Mouse (Mus musculus) right cerebral cortex, postnatal 4 days (tissue): Measurements from ENCODE around the gene Gng10.
A peak's percentile ranks its signal among the peaks of the same experiment; 100 is the strongest.

Experiments
- DNase-seq: peaks from one replicate; pipeline ENCODE4 v3.0.0-alpha.2; 2022

Gene Gng10

DNA sequence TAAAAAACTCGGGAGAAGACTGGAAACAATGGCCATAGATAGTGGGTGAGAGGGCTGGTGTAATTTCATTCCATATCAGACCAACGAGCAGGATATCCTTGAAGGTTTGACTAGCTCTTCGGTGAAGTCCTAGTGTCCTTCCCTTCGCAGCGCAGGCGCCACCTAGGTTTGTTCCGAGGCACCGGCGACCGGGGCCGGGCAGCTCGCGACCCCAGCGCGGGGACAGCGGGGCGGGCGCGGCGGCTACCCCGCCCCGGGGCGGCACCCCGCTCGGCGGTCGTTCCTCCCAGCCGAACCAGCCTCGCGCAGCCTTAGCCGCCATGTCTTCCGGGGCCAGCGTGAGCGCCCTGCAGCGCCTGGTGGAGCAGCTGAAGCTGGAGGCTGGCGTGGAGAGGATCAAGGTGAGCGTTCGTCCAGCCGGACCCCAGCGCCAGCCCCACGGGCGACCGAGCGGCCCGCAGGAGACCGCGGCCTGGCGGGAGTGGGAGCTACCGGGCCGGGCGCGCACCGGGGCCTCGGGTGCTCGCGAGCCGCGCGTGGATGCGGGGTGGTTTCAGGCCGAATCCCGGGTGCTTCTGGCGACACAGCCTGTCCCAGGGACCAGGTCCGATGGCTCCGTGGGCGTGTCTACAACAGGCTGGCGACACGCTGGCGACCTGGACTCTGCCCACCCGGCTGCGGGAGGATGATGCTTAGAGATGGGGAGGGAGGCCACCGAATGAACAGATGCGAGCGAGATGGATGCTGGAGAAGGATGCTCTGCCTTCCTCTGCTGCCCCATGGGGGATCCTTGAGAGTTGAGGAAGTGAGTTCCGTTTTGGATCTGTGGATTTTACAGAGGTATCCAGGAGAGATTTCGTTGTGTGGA lies at the start of gene Gng10:
Gng10 (plus strand) TSS at position 171 of the 868 bp plus-strand sequence.
- DNase-seq, result peak; percentile 71

DNA sequence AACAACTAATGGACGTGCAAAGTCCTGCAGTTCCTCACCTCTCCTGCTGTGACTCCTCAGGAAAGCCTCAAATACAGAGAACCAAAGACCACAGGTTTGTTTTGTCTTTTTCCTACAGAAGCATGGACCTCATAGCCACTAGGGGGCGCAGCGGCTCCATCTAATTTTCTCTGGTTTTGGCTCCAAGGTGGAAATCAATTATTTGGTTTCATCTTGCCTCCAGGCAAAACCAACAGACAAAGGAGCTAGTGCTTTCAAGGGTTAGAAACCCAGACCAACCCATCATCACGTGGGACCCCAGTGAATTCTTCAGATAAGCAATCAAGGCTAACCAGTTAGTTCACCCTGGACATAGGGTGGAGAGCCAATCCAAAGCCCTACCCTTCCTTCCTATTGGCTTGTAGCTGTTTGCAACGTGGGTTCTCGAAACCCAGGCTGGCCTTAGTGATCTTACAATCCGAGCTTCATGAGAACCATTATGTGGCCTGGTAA lies 49.7 kb upstream of the Gng10 start:
- peak; percentile 86 for DNase-seq

DNA sequence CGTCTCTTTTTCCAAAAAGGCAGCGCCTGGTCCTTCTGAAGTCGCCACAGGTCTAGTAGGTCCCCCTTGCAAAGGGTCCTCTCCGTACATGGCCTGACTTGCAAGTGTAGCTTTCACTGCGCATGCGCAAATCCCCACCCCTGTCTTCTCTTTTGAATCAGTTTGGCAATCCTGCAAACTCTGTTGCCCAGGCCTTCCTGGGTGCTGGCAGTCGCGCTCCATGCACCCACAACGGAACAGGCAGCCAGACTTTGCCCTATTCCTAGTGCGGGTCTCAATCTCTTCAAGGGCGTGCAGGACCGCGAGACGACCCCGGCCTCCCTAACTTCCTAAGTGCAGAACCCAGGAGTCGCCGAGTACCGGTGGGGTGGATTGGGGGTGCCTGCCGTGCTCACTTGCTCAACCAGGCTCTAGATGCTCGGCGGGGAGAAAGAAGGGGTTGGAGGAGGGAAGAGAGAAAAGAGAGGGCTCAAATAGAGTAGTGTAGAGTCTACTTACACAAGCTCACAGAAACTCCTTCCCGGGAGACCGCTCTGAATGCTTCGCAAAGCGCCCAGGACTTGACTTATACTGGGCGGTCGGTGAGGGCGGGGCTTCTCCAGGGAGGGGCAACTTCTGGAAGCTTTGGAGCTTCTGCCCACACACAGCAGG lies 48.2 kb upstream of the Gng10 start, which contains the start of gene Ptgr1:
Ptgr1 (minus strand) TSS at position 580 of the 651 bp plus-strand sequence.
- peak; percentile 84 for DNase-seq

DNA sequence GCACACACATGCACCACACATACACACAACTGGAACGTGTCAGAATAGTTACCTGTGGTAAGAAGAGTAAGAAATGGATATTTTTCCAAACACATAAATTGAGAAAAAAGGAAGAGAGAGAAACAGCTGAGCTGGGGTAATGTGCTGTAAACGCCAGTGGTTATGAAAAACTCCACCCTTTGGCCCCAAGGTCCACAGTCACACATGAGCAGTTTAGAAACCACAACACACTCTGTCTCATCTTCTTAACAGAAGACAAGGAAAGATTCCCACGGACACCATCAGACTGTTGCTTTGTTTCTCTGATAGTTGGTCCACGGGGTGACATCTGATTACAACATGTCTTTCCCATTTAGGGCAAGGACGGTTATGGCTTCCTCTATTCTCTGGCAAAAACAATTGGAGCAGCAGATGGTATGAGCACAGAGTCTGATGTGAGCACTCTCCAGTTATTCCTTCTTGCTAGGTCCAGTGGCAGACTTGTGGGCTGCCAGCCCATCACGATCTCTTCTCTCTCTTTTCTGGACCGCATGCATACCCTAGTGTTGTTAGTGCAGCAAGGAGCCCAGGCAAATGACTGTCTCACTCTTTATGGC lies 45.5 kb upstream of the Gng10 start:
- DNase-seq, result no peak

DNA sequence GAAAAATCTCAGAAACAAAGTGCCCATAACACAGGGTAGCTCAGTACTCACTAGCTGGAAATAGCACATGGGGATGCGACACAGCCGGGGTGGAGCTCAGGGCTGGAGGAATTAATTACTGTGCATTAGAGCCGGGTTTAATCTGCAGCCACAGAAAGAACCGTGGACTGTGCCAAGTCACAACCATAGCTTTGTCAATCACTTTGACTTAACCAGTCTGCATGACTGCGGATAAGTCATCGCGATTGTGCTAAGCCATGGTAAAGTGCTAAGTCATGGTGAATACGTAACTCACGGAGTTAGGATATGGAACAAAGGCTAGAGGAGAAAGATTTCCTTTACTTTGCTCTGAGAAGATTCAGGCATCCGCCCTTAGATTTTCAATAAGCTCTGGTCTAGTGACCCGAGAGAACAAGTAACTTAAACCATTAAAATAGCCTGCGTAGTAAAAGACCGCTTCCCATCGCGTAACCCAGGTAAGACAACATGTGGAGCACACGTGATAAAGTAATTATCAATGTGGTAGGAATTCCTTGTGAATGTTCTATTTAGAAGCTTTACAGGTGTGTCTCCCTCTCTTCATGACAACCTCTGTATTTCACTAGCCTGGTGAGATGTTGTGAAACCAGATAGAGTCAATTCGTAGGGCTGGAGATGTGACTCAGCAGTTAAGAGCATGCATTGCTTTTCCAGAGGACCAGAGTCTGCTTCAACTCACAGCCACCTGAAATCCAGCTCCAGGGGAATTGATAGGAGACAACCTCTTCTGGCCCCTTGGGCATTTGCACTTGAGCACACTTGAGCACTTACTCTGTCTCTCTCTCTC lies 44.1 kb upstream of the Gng10 start:
- DNase-seq, result no peak

DNA sequence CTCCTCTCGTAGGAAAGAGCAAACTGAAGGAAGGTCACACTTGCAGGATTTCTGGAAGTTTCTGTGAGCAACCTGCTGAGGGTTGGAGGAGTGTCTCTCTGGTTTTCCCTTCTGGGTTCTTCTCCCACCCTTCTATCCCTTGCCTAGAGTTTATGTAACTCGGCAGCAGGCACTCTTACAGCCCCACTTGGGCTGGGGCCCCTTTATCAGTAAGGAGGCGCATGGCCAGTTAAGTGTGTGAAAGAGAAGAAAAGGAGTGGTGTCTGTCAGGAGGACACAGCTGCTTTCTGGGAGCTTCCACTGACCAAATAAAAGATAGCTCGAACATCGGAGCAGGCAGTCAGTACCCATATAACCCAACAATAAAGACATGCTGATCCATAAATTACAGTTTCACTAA lies 42.7 kb upstream of the Gng10 start:
- no peak for DNase-seq

DNA sequence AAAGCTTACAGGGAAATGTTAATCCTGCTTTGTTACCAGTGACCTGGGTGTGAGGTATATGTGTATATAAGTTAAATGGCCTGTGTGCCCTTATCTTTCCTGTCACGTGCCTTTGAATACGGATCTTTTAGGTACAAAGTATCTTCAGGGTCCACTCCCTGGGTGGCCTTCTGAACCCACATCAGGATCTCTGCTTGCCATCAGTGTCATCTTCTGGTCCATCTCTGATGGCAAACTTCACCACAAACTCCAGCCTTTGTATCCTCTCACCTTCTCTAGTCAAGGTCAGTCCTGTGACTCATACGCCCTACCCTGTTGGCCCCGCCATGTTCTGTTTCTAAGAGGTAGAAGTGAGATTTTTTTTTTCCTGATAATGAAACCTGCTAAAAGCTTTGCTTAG lies 40.1 kb upstream of the Gng10 start, which contains the start of gene Dnajc25:
Dnajc25 (plus strand) TSS at position 301 of the 400 bp plus-strand sequence.
- no peak for DNase-seq

DNA sequence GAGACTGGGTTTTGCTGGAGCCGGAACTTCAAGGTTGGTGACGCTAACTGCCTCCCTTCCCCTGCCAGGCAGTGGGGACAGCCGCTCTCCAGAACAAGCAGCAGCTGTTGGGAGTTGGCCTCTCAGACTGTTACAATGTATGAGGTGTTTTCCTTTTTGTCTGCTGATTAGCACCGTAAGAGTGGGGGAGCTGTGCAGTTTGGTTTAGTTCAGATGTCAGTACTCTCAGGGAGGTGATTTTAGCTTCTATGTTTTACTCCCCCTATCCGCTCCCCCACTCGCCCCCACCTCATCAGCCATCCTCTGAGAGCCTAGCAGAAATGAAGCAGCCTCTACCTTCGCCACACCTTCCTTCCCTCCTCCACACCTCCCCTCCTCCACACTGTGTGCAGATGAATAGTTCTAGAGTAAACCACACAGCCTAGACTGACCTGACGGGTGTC lies 39.6 kb upstream of the Gng10 start:
- DNase-seq, result no peak

DNA sequence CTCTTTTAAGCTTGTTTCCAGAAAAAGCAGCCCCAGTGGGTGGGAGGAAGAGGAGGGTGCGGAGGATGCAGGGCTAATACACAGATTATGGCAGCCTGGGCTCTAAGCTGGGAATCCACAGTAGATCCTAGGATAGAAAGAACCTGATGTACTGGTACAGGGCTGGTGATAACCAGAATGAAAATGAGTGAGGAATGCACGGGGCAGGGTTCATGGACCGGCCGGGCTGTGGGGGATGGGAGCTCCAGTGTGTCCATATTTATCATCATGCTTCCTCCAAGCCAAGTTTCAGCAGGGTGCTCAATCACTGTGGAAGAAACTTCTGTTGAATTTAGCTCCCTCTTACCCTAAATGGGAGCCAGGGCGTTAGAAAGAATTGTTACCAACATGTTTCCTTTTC lies 37.8 kb upstream of the Gng10 start:
- no peak for DNase-seq

DNA sequence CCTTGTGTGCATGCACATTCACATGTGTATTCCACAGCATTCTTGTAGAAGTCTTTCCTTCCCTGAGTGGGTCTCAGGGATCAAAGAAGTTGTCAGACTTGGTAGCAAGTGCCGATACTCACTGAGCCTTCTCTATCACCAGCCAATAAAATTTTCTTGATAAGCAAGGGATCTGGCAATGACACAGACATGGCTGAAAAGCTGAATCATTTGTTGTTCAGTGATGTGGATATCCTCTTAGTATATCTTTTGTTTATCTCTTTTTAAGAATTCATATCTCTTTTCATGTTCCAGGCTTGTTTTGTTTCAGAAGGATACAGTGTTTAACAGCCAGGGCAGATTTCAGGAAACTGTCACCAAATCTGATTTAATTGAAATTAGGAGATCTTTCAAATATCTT lies 36.2 kb upstream of the Gng10 start:
- DNase-seq, result no peak

DNA sequence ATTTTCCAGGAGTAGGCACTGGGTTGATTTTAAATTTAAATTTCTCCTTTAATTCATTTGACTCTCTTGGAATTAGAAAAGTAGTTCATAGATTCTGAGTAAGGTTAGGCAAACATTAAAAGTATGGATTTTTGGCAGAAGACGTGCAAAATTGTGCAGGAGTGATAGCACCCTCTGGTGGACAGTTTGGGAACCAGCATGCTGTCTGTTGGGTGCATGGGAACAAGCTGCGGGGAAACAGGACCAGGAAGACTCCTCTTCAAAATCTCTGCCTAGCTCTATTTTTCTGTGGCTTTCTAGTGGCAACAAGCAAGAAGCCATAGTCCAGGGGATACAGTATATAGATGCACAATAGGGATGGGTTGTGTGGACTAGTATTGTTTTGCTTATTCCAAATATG lies 35.2 kb upstream of the Gng10 start:
- DNase-seq, result peak; percentile 71

DNA sequence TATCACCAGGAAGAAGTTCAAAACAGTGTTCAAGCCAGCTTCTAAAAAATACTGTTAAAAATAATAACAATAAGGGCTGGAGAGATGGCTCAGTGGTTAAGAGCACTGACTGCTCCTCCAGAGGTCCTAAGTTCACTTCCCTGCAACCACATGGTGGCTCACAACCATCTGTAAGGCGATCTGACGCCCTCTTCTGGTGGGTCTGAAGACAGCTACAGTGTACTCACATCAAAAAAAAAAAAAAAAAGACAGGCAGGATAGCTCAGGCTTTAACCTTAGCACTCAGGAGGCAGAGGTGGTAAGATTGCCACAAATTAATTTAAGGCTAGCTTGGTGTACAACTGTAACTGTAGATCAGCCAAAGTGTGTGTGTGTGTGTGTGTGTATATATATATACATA lies 34.3 kb upstream of the Gng10 start:
- DNase-seq, result no peak

DNA sequence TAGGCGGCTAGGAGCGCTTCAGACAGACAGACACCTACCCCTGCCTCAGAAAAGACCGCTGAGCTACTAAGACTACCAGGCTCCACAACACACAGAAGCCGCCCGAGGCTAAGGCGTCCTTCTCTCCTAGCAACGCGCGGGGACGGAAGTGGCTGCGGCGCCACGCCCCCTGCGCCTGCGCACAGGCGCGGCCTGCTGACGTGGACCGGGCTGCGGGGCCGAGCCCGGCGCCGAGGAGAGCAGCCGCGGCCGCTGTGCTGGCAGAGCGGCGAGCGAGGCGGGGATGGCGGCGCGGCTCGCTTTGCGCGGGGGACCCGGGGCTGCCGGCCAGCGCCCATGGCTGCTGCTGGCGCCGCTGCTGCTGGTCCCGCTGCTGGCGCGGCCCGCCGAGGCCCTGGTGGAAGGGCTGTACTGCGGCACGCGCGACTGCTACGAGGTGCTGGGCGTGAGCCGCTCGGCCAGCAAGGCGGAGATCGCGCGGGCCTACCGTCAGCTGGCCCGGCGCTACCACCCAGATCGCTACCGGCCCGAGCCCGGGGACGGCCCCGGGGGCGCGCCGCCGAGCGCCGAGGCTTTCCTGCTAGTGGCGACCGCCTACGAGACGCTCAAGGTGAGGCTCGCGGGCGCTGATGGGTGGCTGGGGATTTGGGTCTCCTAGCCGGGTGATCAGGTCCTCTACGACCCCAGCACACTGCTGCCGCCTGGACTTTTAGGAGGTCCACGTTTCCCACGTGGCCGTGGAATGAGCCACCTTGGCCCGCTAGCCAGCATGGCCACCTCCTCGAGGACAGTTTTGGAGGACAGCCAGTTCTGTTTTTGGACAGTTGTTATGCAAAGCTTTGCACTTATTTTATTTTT lies 31.7 kb upstream of the Gng10 start, which contains the start of gene Gm20503:
Gm20503 (plus strand) TSS at position 263 of the 858 bp plus-strand sequence.
- peak; percentile 84 for DNase-seq

DNA sequence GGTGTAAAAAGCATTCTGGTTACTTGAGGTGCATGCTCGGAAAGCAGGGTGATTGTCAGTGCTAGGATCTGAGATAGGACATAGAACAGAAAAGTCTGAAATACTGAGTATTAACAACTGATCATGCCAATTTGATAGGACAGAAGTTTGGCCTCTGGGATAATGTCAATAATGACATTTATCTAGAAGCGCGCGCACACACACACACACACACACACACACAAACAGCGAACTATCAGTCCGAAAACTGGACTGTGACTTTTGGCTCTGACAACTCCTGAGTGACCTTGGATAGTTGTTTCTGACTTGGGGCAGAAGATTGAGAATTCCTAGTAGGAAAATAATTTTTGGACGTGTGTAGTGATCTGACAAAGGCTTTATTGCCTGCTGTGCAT lies 31.1 kb upstream of the Gng10 start:
- no peak for DNase-seq

DNA sequence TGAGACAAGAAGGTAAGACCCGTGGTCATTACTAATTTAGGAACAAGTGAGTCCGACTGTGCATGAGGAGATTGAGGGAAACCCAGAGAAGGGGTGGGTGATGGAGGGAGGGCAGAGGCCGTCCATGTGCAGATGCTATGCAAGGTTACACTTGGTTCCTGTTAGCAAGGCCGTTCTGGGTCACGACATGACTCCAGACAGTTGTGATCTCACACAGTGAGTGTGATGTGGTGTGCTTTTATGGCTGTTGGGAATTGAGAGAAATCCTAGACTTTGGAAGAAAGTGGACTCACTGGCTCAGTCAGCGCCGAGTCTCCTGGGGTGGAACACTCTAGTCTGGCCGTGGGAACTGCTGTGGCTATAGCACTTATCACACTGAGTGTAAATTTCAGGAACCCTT lies 28.7 kb upstream of the Gng10 start:
- DNase-seq, result no peak

DNA sequence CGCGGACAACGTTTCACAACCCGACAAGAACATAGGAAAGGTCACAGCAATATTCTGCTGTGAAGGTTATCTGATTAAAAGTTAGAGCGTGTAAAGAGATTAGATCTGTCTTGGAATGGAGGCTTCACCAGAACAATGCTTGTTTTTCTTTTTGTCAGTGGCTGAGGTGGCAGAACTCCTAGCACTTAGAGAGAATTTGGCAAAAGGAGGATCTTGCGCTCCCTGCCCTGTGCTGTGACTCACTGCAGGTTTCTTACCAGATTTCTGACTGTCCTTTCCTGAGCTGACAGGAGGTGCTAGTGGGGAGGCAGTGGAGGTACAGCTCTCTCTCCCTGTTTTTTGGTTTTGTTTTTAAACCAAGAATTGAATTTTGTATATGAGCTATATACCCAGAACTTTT lies 27.9 kb upstream of the Gng10 start:
- DNase-seq, result no peak

DNA sequence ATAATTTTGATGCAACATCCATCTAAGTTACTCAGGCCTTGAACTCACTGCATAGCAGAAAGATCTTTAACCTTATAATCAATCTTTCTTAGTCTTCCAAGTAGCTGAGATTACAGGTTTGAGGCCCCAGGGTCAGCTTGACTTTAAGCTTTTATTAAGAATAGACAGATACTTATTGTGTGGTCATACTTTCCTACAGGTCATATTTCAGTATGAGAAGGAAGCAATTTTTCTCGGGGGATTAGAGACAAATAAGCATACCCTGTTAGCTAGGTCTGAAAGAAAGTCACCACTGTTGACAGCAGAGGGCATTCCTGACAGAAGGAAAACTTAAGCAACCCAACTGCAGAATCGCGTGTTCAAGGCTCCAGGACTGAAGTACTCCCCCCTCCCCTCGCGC lies 26.9 kb upstream of the Gng10 start:
- no peak for DNase-seq

DNA sequence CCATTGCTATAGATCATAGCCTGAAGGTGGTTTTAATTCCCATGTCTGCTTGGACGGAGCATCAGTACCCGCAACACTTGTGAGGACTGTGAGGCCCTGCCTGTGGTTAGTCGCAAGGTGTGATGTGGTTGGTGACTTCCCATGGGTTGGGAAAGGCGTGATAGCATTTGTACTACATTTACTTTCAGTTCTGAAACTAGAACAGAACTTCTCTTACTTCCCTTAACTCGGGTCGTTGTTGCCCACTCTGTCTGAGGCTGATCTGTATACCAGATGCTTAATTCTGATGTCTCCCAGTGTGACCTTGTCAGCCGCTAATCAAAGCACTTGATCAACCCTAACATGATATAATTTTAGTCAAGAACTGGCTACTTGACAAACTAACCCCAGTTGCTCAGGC lies 25.7 kb upstream of the Gng10 start:
- no peak for DNase-seq

DNA sequence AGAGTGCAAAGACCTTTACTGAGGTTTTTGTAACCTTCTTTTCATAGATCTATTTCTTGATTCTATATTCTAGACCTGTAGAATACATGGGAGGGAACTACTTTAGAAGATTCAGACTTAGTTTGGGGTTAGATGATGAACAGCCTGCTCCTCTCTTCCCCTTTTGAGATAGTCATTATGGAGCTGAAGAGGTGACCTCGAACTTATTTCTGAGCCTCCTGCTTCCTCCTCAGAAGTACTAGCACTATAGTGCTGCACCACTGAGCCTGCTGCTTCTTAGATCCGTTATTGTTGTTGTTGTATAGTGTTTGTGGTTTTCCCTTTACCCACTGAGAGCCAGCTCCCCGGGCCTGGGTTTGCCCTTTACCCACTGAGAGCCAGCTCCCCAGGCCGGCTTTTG lies 25.2 kb upstream of the Gng10 start:
- no peak for DNase-seq

DNA sequence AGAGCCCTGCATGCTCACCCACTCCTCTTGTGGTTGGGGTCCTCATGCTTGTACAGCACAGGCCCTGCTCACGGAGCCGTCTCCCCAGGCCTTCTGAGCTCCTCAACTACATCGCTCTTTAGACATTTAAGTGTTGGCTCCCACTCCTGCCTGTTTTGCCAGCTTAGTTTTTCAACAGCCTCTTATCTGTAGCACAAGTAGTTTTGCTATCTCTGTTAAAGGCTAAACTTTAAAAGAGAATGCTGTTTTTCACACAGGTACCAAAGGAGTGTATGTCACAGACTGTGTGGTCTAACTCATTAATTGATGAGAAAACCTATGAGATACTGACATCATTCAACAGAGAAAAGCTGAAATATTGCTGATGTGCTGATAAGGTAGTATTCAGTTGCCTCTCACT lies 23.4 kb upstream of the Gng10 start:
- no peak for DNase-seq

DNA sequence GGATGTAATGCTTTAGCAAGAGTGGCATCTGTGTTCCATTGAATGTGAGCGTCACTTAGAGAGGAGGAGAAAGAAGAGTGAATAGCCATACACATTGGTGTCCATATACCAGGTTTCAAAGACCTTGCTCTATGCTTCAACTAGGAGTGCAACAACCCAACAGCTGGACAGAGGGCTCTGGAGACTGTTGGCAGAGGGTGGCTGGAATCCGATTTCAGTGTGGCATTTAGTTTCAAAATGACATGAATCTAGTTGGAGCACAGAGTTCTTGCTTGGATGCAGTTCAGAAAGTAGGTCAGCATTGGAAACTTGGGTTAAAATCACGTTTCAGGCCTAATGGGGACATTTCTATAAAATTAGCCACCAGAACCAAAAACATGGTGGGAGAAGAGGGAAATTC lies 19.7 kb upstream of the Gng10 start:
- DNase-seq, result no peak

DNA sequence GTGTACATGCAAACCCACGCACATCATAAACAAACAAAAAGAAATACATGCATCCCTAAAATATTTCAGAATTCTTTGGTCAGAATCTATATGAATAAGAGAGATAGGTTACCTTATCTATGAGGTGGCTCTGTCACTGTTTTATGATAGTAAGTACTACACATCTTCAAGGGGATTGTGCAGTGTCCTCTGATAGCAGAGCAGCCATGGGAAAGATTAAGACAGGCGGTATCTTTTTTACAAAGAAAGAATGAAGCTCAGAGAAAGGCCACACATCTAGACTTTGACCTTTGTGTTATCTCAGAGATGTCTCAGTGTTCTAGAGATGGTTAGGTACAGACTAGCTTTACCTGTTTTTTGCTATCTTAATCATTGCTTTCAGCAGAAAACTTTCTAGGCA lies 18.0 kb upstream of the Gng10 start:
- DNase-seq, result no peak
